Comparison of ENCODE assay signal across 20 mouse cellular contexts in genomic region chr7:36476434-36476833, GRCm38 (mm10).
A peak's percentile ranks its signal among the peaks of the same experiment; 100 is the strongest.
DNase-seq lines count a peak whose midpoint lies in the region; ATAC-seq and TF ChIP-seq lines count a peak whose summit lies in the region.
"Had no signal": no experiment of that assay in that cellular context is flagged by ENCODE, and none has a peak within 500 bp of the region (broad histone marks: within the 10 kb centered on the region; RNA-seq: fewer than 3 reads in every experiment).

No protein-coding gene starts in this region.

- no peaks in the 10 kb centered on the region for H3K9me3 ChIP-seq in forebrain, embryonic 13.5 days (replicated peaks)
- H3K9me3 ChIP-seq in neural tube, embryonic 15.5 days (replicated peaks) = no peaks in the 10 kb centered on the region
- H3K9me3 ChIP-seq: heart, embryonic 13.5 days; intestine, embryonic 15.5 days; kidney, embryonic 15.5 days; limb, embryonic 15.5 days; liver, embryonic 15.5 days had no signal

- H3K4me2 ChIP-seq in forebrain, embryonic 13.5 days = peak overlapping the region; percentile 55
- peak overlapping the region; percentile 39 for H3K4me2 ChIP-seq in neural tube, embryonic 15.5 days
- H3K4me2 ChIP-seq: heart, embryonic 13.5 days; intestine, embryonic 15.5 days; kidney, embryonic 15.5 days; liver, embryonic 15.5 days had no signal

- TF ChIP-seq CTCF in layer of hippocampus, adult 2 months (conservative IDR thresholded peaks at IDR 0.05) = no peak

- peaks cover 13% of the 10 kb centered on the region for H3K27me3 ChIP-seq in forebrain, embryonic 13.5 days
- H3K27me3 ChIP-seq in neural tube, embryonic 15.5 days (replicated peaks) = no peaks in the 10 kb centered on the region
- H3K27me3 ChIP-seq: heart, embryonic 13.5 days; intestine, embryonic 15.5 days; liver, embryonic 15.5 days had no signal

- H3K9ac ChIP-seq in forebrain, embryonic 13.5 days = no peak overlapping the region
- no peak overlapping the region for H3K9ac ChIP-seq in neural tube, embryonic 15.5 days (replicated peaks)
- H3K9ac ChIP-seq: heart, embryonic 13.5 days; intestine, embryonic 15.5 days; kidney, embryonic 15.5 days; limb, embryonic 15.5 days; liver, embryonic 15.5 days had no signal

- peaks cover 31% of the 10 kb centered on the region for H3K4me1 ChIP-seq in forebrain, embryonic 13.5 days
- H3K4me1 ChIP-seq in neural tube, embryonic 15.5 days = peaks cover 22% of the 10 kb centered on the region
- H3K4me1 ChIP-seq: heart, embryonic 13.5 days; intestine, embryonic 15.5 days; kidney, embryonic 15.5 days; limb, embryonic 15.5 days; liver, embryonic 15.5 days had no signal

- 51% methylated on average over 4 of the region's 4 CpGs for WGBS in forebrain, embryonic 13.5 days
- WGBS in neural tube, embryonic 15.5 days = 72% methylated on average over 4 of the region's 4 CpGs

- H3K36me3 ChIP-seq in forebrain, embryonic 13.5 days (ENCODE audit: poor library complexity, severe bottlenecking) = no peaks in the 10 kb centered on the region
- no peaks in the 10 kb centered on the region for H3K36me3 ChIP-seq in neural tube, embryonic 15.5 days
- H3K36me3 ChIP-seq: heart, embryonic 13.5 days; intestine, embryonic 15.5 days; kidney, embryonic 15.5 days; limb, embryonic 15.5 days; liver, embryonic 15.5 days had no signal

- DNase-seq in layer of hippocampus, adult 2 months (ENCODE audit: low spot score in 2 of 2) = no peak
- DNase-seq in layer of hippocampus, postnatal 10 days (ENCODE audit: low spot score in 2 of 2) = no peak
- DNase-seq in retina, postnatal 1 day = peak; percentile 24
- no peak for DNase-seq in retina, embryonic 14.5 days (ENCODE audit: low spot score)
- no peak for DNase-seq in B cell, adult 2 months
- DNase-seq: cerebellum, adult 9-10 months; gastrocnemius, postnatal 10 days; heart, adult 18-20 months; heart, postnatal 36 days; kidney, postnatal 4 days; right cerebral cortex, postnatal 25 days had no signal

- peak overlapping the region; percentile 61; the same call in 1 of the 2 replicates for H3K27ac ChIP-seq in layer of hippocampus, adult 2 months
- peak overlapping the region; percentile 40; the same call in 1 of the 2 replicates for H3K27ac ChIP-seq in forebrain, embryonic 13.5 days
- peak overlapping the region; percentile 51 for H3K27ac ChIP-seq in neural tube, embryonic 15.5 days (replicated peaks)
- H3K27ac ChIP-seq: heart, embryonic 13.5 days; intestine, embryonic 15.5 days; kidney, embryonic 15.5 days; limb, embryonic 15.5 days; liver, embryonic 15.5 days; stomach, postnatal 0 days had no signal

- peak; percentile 46 for ATAC-seq in forebrain, embryonic 13.5 days
- ATAC-seq in neural tube, embryonic 15.5 days (ENCODE audit: low FRiP score) = no peak
- ATAC-seq: intestine, embryonic 15.5 days; lung, postnatal 0 days had no signal

- peak overlapping the region; percentile 51 for H3K4me3 ChIP-seq in layer of hippocampus, adult 2 months
- peak overlapping the region; percentile 30 for H3K4me3 ChIP-seq in forebrain, embryonic 13.5 days
- H3K4me3 ChIP-seq in neural tube, embryonic 15.5 days (replicated peaks) = no peak overlapping the region
- H3K4me3 ChIP-seq: heart, embryonic 13.5 days; intestine, embryonic 15.5 days; kidney, embryonic 15.5 days; limb, embryonic 15.5 days; liver, embryonic 15.5 days had no signal
